Mouse (Mus musculus): ENCODE measurements around the gene Capn7. TPM values are rescaled to one million over a fixed set of nuclear protein-coding genes. Genes with fewer than 3 reads are reported as not detected.

Gene Capn7
- polyA plus RNA-seq (2014; fragmentation: Nextera tagmentation; extraction: Ambion mirVana), result 35.4 and 42.2 TPM in 2 replicates

GRCm38 (mm10) chr14:31336369-31337155 is at the start of gene Capn7:
TSS of gene Capn7 (plus strand) at chr14:31336638.
- Histone ChIP-seq H3K4me2 (peak within 1 kb of the TSS; percentile 89), H3K27ac (ENCODE audit: low read depth, low read length) (peak within 1 kb of the TSS; percentile 99), H3K27me3 (ENCODE audit: control insufficient read depth, insufficient read depth, low read length) (no peaks in the 10 kb centered on the region), H3K4me3 (ENCODE audit: low read depth, low read length) (peak within 1 kb of the TSS; percentile 86), H3K36me3 (ENCODE audit: control insufficient read depth, insufficient read depth, low read length) (no peaks in the 10 kb centered on the region), H3K9ac (ENCODE audit: low read depth, low read length) (peak within 1 kb of the TSS; percentile 94), H3K9me3 (replicated peaks; ENCODE audit: control insufficient read depth, low read length) (no peaks in the 10 kb centered on the region), H3K4me1 (ENCODE audit: control insufficient read depth, insufficient read depth, low read length) (peaks cover 6% of the 10 kb centered on the region; the same call in 1 of the 2 replicates)
- ATAC-seq (replicated peaks; ENCODE audit: insufficient number of reproducible peaks, low FRiP score, low TSS enrichment), result peak; percentile 96
- WGBS (ENCODE audit: insufficient replicate concordance), result under 1% methylated on average over 78 of the region's 78 CpGs

GRCm38 (mm10) chr14:31313192-31313591 is 23.2 kb upstream of the Capn7 start:
- H3K36me3 ChIP-seq (ENCODE audit: control insufficient read depth, insufficient read depth, low read length), result no peaks in the 10 kb centered on the region
- H3K9ac ChIP-seq (ENCODE audit: low read depth, low read length), result no peak overlapping the region
- no peak overlapping the region for H3K4me2 ChIP-seq
- H3K9me3 ChIP-seq (replicated peaks; ENCODE audit: control insufficient read depth, low read length), result no peaks in the 10 kb centered on the region
- 64% methylated on average over 3 of the region's 3 CpGs for WGBS (ENCODE audit: insufficient replicate concordance)
- no peak overlapping the region for H3K27ac ChIP-seq (ENCODE audit: low read depth, low read length)
- H3K4me1 ChIP-seq (ENCODE audit: control insufficient read depth, insufficient read depth, low read length), result no peaks in the 10 kb centered on the region
- peaks cover 3% of the 10 kb centered on the region; the same call in 1 of the 2 replicates for H3K27me3 ChIP-seq (ENCODE audit: control insufficient read depth, insufficient read depth, low read length)
- H3K4me3 ChIP-seq (ENCODE audit: low read depth, low read length), result no peak overlapping the region
- no peak for ATAC-seq (replicated peaks; ENCODE audit: insufficient number of reproducible peaks, low FRiP score, low TSS enrichment)

GRCm38 (mm10) chr14:31316613-31317012 is 19.8 kb upstream of the Capn7 start:
- Histone ChIP-seq H3K36me3 (ENCODE audit: control insufficient read depth, insufficient read depth, low read length) (no peaks in the 10 kb centered on the region), H3K4me3 (ENCODE audit: low read depth, low read length) (no peak overlapping the region), H3K27me3 (ENCODE audit: control insufficient read depth, insufficient read depth, low read length) (0 out of 2 replicates have a peak, but pooled peaks cover 3% of the 10 kb centered on the region), H3K4me2 (no peak overlapping the region), H3K9me3 (replicated peaks; ENCODE audit: control insufficient read depth, low read length) (no peaks in the 10 kb centered on the region), H3K27ac (ENCODE audit: low read depth, low read length) (no peak overlapping the region), H3K9ac (ENCODE audit: low read depth, low read length) (no peak overlapping the region), H3K4me1 (ENCODE audit: control insufficient read depth, insufficient read depth, low read length) (no peaks in the 10 kb centered on the region)
- no peak for ATAC-seq (replicated peaks; ENCODE audit: insufficient number of reproducible peaks, low FRiP score, low TSS enrichment)
- WGBS (ENCODE audit: insufficient replicate concordance), result 78% methylated on average over 12 of the region's 12 CpGs

- Histone ChIP-seq H3K4me2 (no peak overlapping the region), H3K27me3 (ENCODE audit: control insufficient read depth, insufficient read depth, low read length) (0 out of 2 replicates have a peak, but pooled peaks cover 3% of the 10 kb centered on the region), H3K36me3 (ENCODE audit: control insufficient read depth, insufficient read depth, low read length) (no peaks in the 10 kb centered on the region), H3K4me3 (ENCODE audit: low read depth, low read length) (no peak overlapping the region), H3K4me1 (ENCODE audit: control insufficient read depth, insufficient read depth, low read length) (no peaks in the 10 kb centered on the region), H3K9ac (ENCODE audit: low read depth, low read length) (no peak overlapping the region), H3K27ac (ENCODE audit: low read depth, low read length) (no peak overlapping the region), H3K9me3 (replicated peaks; ENCODE audit: control insufficient read depth, low read length) (no peaks in the 10 kb centered on the region)
- 72% methylated on average over 3 of the region's 3 CpGs for WGBS (ENCODE audit: insufficient replicate concordance)
- no peak for ATAC-seq (replicated peaks; ENCODE audit: insufficient number of reproducible peaks, low FRiP score, low TSS enrichment)
Observed at GRCm38 (mm10) chr14:31317754-31318153, 18.7 kb upstream of the Capn7 start.

GRCm38 (mm10) chr14:31319546-31319945 is 16.9 kb upstream of the Capn7 start:
- H3K36me3 ChIP-seq (ENCODE audit: control insufficient read depth, insufficient read depth, low read length), result no peaks in the 10 kb centered on the region
- H3K9ac ChIP-seq (ENCODE audit: low read depth, low read length), result no peak overlapping the region
- no peak overlapping the region for H3K4me3 ChIP-seq (ENCODE audit: low read depth, low read length)
- no peak overlapping the region for H3K27ac ChIP-seq (ENCODE audit: low read depth, low read length)
- no peak overlapping the region for H3K4me2 ChIP-seq
- 64% methylated on average over 10 of the region's 10 CpGs for WGBS (ENCODE audit: insufficient replicate concordance)
- H3K4me1 ChIP-seq (ENCODE audit: control insufficient read depth, insufficient read depth, low read length), result no peaks in the 10 kb centered on the region
- no peak for ATAC-seq (replicated peaks; ENCODE audit: insufficient number of reproducible peaks, low FRiP score, low TSS enrichment)
- H3K27me3 ChIP-seq (ENCODE audit: control insufficient read depth, insufficient read depth, low read length), result 0 out of 2 replicates have a peak, but pooled peaks cover 3% of the 10 kb centered on the region
- H3K9me3 ChIP-seq (replicated peaks; ENCODE audit: control insufficient read depth, low read length), result no peaks in the 10 kb centered on the region

- H3K36me3 ChIP-seq (ENCODE audit: control insufficient read depth, insufficient read depth, low read length), result no peaks in the 10 kb centered on the region
- H3K4me2 ChIP-seq, result no peak overlapping the region
- no peak overlapping the region for H3K27ac ChIP-seq (ENCODE audit: low read depth, low read length)
- no peak overlapping the region for H3K9ac ChIP-seq (ENCODE audit: low read depth, low read length)
- no peak for ATAC-seq (replicated peaks; ENCODE audit: insufficient number of reproducible peaks, low FRiP score, low TSS enrichment)
- H3K4me3 ChIP-seq (ENCODE audit: low read depth, low read length), result no peak overlapping the region
- no peaks in the 10 kb centered on the region for H3K4me1 ChIP-seq (ENCODE audit: control insufficient read depth, insufficient read depth, low read length)
- H3K9me3 ChIP-seq (replicated peaks; ENCODE audit: control insufficient read depth, low read length), result no peaks in the 10 kb centered on the region
- H3K27me3 ChIP-seq (ENCODE audit: control insufficient read depth, insufficient read depth, low read length), result no peaks in the 10 kb centered on the region
- 78% methylated on average over 11 of the region's 11 CpGs for WGBS (ENCODE audit: insufficient replicate concordance)
Observed at GRCm38 (mm10) chr14:31321181-31321580, 15.3 kb upstream of the Capn7 start.

- no peaks in the 10 kb centered on the region for H3K36me3 ChIP-seq (ENCODE audit: control insufficient read depth, insufficient read depth, low read length)
- H3K9me3 ChIP-seq (replicated peaks; ENCODE audit: control insufficient read depth, low read length), result no peaks in the 10 kb centered on the region
- no peak overlapping the region for H3K4me2 ChIP-seq
- 85% methylated on average over 3 of the region's 3 CpGs for WGBS (ENCODE audit: insufficient replicate concordance)
- H3K27ac ChIP-seq (ENCODE audit: low read depth, low read length), result no peak overlapping the region
- H3K4me3 ChIP-seq (ENCODE audit: low read depth, low read length), result no peak overlapping the region
- no peaks in the 10 kb centered on the region for H3K27me3 ChIP-seq (ENCODE audit: control insufficient read depth, insufficient read depth, low read length)
- no peak overlapping the region for H3K9ac ChIP-seq (ENCODE audit: low read depth, low read length)
- ATAC-seq (replicated peaks; ENCODE audit: insufficient number of reproducible peaks, low FRiP score, low TSS enrichment), result no peak
- no peaks in the 10 kb centered on the region for H3K4me1 ChIP-seq (ENCODE audit: control insufficient read depth, insufficient read depth, low read length)
Observed at GRCm38 (mm10) chr14:31322191-31322590, 14.2 kb upstream of the Capn7 start.

- 83% methylated on average over 4 of the region's 4 CpGs for WGBS (ENCODE audit: insufficient replicate concordance)
- ATAC-seq (replicated peaks; ENCODE audit: insufficient number of reproducible peaks, low FRiP score, low TSS enrichment), result no peak
- Histone ChIP-seq H3K36me3 (ENCODE audit: control insufficient read depth, insufficient read depth, low read length) (no peaks in the 10 kb centered on the region), H3K9ac (ENCODE audit: low read depth, low read length) (peak overlapping the region; percentile 39), H3K4me3 (ENCODE audit: low read depth, low read length) (peak overlapping the region; percentile 41), H3K9me3 (replicated peaks; ENCODE audit: control insufficient read depth, low read length) (no peaks in the 10 kb centered on the region), H3K27me3 (ENCODE audit: control insufficient read depth, insufficient read depth, low read length) (no peaks in the 10 kb centered on the region), H3K4me2 (peak overlapping the region; percentile 69), H3K4me1 (ENCODE audit: control insufficient read depth, insufficient read depth, low read length) (no peaks in the 10 kb centered on the region), H3K27ac (ENCODE audit: low read depth, low read length) (no peak overlapping the region)
Observed at GRCm38 (mm10) chr14:31323189-31323588, 13.2 kb upstream of the Capn7 start.

Measured in heart, embryonic 11.5 days (tissue).